Mouse (Mus musculus) spleen, adult 2 months (tissue): ENCODE measurements at regions not wholly inside any gene's neighbourhood (a gene's known extent, or its start where the extent isn't known, plus 50 kb on each side); places are given as distances from the start of the nearest gene placed in this dataset.

Experiments
- CTCF ChIP-seq: fragments of 200-500 bp; IDR thresholded peaks from 2 replicates; pipeline ENCODE4 v1.5.1; 2011; ENCODE audit warnings: mild to moderate bottlenecking, inconsistent platforms; ENCODE audit not compliant: insufficient read depth, insufficient read length, insufficient replicate concordance; ENCODE audit errors: extremely low read depth
- POLR2A ChIP-seq: fragments of 200-500 bp; IDR thresholded peaks from 2 replicates; pipeline ENCODE4 v1.6.1; 2011; ENCODE audit warnings: low read depth, low read length, inconsistent platforms

- TF ChIP-seq CTCF (no peak), POLR2A (no peak)
These were observed 152.8 kb upstream of the Zfp703 start for GRCm38 (mm10) chr8:26824189-26824941.
